Mouse (Mus musculus) MEL (cell line): ENCODE data around the gene Gnas.

Experiments used
- CTCF ChIP-seq, 3 experiments: IDR thresholded peaks in 2 of 3; conservative IDR thresholded peaks in 1 of 3; 2 replicates each; pipeline ENCODE4 v1.5.1; 2011 to 2012; ENCODE audit warnings: low read length in 3 of 3, low read depth in 2 of 3, mild to moderate bottlenecking in 2 of 3, improper control_type of control experiment in 1 of 3, inconsistent platforms in 1 of 3, mixed read lengths in 1 of 3, moderate library complexity in 1 of 3; ENCODE audit not compliant: control insufficient read depth in 1 of 3, insufficient read depth in 1 of 3, poor library complexity in 1 of 3, severe bottlenecking in 1 of 3
- E2F4 ChIP-seq: IDR thresholded peaks from 2 replicates; pipeline ENCODE4 v1.6.1; 2011; ENCODE audit warnings: low read depth, low read length, improper control_type of control experiment, borderline replicate concordance
- ETS1 ChIP-seq: IDR thresholded peaks from 2 replicates; pipeline ENCODE4 v1.6.1; 2012; ENCODE audit warnings: low read depth, mild to moderate bottlenecking, inconsistent platforms, low read length, improper control_type of control experiment, moderate library complexity
- NELFE ChIP-seq: IDR thresholded peaks from 2 replicates; pipeline ENCODE4 v1.6.1; 2011; ENCODE audit warnings: low read depth, low read length, improper control_type of control experiment
- SIN3A ChIP-seq: IDR thresholded peaks from 2 replicates; pipeline ENCODE4 v1.6.1; 2012; ENCODE audit warnings: low read length, improper control_type of control experiment, inconsistent platforms
- TAL1 ChIP-seq: IDR thresholded peaks from 2 replicates; pipeline ENCODE4 v1.6.1; 2012; ENCODE audit warnings: mild to moderate bottlenecking, inconsistent platforms, low read length, moderate library complexity, mixed read lengths

- TF ChIP-seq E2F4: no peak
- TF ChIP-seq CTCF (IDR thresholded peaks at IDR 0.05 in 2 of 3, conservative IDR thresholded peaks at IDR 0.05 in 1 of 3; ENCODE audit: control insufficient read depth in 1 of 3, insufficient read depth in 1 of 3, low read depth in 2 of 3, low read length in 3 of 3, poor library complexity in 1 of 3, severe bottlenecking in 1 of 3): no peak
- TF ChIP-seq SIN3A: no peak
- no peak for TF ChIP-seq NELFE
- no peak for TF ChIP-seq ETS1
- no peak for TF ChIP-seq TAL1
These were observed 21.5 kb downstream of the Gnas start for GRCm38 (mm10) chr2:174305646-174306045.
